Mouse (Mus musculus) heart, postnatal 10 days (tissue): Measurements from ENCODE around the gene Asprv1. TPM values are rescaled to one million over a fixed set of nuclear protein-coding genes. Genes with fewer than 3 reads are reported as not detected.

Experiments
- DNase-seq, 2 experiments: peaks; one replicate each; pipeline ENCODE4 v3.0.0; 2021
- intact Hi-C: fragments of 180-260 bp; cut with DNase I; formaldehyde crosslinking; loops from one replicate; pipeline ENCODE4 v1.15.1; 2025
- total RNA-seq, 2 experiments: library from RNA; stranded (reverse); gene quantifications; 2 replicates each; pipeline ENCODE4 v1.2.3; 2021

Gene Asprv1
- total RNA-seq, result under 1 TPM in 1 of 2 experiments, not detected in 1; 0.22 TPM

DNA sequence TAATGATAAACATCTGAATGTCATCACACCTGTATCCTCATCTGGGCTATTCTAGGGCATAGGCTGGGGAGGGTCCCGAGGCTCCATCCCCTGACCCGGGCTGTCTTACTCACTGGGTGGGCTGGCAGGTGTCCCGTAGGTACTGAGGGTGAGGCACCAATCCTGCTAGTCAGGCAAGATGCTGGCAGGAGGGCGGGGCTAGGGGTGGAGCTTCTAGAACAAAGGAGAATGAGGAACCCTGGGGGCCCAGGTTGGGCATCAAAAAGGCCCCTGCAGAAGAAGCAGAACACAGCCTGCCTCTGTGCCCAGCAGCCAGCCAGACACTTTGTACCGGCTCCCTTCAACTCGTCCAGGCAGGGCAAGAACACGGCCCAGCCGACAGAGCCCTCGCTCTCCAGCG is at the start of gene Asprv1:
Asprv1 (plus strand) TSS at position 219 of the 400 bp plus-strand sequence.
- DNase-seq, result no peak
- intact Hi-C loops, result no loop called here

DNA sequence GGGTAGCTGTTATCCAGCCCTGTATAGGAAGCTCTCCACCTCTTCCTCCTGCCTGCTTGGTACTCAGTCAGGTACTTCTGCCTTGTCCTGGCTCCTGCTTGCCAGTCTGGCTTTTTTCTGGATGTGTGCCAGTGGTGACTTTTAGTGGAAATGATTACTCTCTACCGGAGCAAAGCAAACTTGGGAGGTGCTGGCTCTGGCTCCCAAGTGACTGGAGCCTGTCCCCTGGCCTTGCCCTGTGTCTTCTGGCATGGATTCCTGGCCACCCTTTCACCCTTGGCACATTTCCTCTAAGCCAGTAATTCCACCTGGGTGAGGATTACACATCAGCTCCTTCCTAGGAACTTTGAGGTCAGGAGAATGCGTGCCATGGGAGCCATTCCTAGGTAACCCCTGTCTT is 49.6 kb upstream of the Asprv1 start:
- intact Hi-C loops, result no loop called here
- DNase-seq, result peak in 1 of 2 experiments; percentile 45

DNA sequence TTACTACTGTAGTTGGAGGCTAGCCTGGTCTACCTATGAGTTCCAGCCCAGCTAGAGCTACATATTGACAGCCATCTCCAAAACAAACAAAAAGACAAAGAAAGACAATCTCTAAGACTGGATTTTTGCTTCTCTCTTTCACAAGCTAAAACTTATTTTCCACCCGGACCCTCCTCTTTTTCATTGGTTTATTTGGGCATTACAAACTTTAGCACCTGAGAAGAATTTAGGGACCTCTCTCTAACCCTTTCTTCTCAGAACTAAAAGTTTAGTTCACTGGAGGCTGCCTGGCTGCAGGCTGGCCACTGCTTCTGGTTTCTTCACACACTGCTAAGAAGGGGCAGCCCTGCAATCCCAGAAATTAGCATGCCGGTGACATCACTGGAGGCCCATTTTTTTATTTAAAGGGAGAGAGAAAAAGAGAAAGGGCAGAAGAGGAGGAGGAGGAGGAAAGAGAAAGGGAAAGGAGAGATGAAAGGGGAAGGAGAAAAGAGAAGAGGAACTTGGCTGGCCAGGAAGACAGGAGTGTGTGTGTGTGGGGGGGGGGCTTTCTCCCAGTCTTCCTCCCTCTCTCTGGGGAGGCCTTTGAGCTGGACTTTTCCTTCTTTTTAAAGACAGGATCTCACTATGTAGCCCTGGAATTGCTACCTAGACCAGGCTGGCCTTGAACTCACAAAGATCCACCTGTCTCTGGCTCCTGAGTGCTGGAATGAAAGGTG is 48.7 kb upstream of the Asprv1 start:
- intact Hi-C loops, result no loop called here
- peak in 1 of 2 experiments; percentile 40 for DNase-seq

DNA sequence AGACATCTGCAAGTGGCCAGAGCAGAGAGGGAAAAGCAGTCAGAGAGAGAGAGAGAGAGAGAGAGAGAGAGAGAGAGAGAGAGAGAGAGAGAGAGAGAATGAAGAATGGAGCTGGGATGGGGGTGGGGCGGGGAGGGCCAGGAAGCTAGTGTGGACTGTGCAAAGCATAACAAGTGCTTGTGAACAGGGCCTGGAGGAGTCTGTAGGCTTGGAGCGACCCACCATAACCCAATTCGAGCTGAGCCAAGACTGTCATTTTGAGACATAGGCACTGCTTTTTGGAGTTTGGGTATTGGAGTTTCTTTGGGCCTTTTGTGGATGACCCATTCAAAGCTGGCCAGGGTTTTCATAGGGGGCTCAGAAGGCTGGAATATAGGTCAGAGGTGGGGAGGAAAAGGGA is 48.0 kb upstream of the Asprv1 start:
- intact Hi-C loops, result no loop called here

DNA sequence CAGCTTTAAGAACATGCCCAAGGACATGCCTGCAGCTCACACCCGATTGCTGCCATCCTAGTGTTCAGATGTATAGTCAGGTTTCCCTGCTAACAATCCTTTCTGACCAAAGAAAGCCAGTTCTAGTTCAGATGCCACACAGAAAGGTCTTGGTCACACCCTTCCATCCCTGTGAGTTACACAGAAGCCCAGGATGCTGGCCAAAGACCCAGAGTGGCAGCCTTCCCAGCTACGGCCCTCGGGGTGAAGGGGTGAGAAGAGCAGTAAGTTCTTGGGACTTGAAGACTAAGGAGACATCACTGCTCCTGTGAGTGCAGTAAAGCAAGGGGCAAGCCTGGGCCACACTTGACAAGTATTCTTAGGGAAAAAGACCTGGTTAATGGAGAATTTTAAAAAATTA is 44.8 kb upstream of the Asprv1 start:
- no peak for DNase-seq
- intact Hi-C loops, result no loop called here

More for the DNA sequence above, 48.0 kb upstream of the Asprv1 start:
- DNase-seq, result no peak

DNA sequence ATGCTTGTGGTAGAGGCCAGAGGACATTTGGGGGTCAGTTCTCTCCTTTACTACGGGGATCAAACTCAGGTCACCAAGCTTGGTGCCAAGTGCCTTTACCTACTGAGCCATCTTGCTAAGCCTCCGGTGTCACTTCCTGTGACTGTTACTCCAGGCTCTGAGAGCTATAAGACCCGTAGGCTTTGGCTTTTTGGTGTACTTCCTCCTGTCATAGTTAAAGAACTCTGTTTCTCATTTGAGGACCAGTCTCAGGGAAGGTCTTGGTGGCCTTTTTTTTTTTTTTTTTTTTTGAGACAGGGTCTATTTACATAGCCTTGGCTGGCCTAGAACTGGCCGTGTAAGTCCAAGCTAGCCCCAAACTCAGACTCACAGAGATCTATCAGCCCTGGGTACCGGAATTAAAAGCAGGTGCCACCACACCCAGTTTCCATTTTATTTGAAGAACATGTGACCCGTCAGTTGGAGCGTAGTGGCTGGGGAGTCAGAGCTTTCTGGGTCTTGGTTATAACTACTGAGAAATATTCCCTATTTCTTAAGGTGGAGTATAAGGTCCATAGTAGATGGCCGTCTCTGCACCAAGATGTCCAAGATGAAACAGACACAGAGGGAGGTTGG is 44.3 kb upstream of the Asprv1 start:
- intact Hi-C loops, result no loop called here
- no peak for DNase-seq

DNA sequence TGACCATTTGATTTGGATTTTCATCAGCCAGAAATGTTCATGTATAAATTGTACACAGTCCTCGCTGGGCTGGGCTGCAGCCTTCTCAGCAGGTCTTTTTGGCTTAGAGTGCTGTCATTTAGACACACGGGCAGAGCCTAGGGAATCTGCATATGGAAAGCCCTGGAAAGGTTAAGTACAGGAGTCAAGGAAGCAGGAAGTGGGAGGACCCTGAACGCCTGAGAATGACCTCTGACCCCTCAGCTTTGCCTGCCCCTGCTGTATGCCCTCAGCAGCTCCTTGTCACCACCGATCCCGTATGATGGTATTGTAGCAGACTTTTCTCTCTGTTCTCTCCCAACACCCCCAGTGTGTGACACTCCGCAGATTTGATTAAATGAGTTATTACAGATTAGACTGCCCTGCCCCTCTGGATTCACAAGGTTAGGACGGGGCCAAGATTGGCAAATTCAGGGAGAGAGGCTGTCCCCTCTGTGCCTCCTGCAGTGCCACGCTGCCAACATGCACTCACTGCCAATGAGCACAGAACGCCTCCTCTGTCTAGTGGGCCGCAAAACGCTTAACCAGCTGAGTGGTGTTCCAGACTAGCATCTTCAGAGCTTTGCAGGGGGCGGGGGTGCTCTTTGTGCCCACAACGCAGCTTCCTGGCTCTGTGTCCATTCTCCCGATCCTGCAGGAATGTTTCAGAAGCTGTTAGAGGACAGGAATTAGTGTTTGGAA is 43.5 kb upstream of the Asprv1 start:
- intact Hi-C loops, result no loop called here
- DNase-seq, result peak; percentile 62 to 75

DNA sequence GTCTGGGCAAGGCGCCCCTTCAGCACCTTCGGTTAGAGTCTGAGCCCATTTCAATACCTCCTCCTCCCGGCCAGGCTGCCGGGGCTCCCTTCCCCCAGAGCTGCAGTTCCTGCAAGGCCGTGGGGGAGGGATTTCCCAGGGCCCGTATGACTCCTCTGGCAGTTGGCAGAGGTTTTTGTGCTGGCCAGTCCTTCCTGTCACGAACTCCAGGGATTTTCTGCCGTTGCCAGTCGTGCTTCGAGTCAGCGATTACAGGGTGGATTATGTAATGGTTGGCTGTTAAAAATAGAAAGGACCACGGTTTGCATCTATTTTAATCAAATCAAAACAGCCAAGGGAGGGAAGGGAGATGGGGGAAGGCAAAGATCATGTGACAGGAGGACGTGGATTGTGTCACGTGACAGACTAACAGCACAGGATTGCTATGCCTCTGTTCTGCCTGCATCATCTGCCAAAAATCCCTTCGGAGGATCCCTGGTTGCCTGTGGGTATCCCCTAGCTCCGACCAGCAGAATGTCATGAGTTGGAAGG is 42.8 kb upstream of the Asprv1 start:
- intact Hi-C loops, result no loop called here
- DNase-seq, result peak; percentile 94 to 96

DNA sequence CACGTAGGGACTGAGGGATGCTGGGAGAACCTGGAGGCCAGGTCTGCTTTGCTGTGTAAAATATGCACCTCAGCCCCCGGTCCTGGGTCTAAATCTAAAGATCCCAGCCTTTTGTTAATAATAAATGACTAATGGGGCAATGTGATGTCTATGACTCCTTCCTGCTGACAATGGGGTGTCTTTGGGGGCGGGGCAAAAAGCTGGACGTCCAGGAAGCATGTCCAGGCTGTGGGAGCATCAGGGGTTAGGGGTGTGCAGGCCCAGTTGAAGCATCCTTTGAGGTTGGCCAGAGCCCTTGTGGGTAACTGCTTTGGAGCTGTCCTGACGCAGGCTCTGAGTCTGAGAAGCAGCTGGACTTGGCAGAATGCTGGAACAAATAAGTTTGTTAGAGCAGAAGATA is 41.9 kb upstream of the Asprv1 start:
- intact Hi-C loops, result no loop called here
- no peak for DNase-seq

DNA sequence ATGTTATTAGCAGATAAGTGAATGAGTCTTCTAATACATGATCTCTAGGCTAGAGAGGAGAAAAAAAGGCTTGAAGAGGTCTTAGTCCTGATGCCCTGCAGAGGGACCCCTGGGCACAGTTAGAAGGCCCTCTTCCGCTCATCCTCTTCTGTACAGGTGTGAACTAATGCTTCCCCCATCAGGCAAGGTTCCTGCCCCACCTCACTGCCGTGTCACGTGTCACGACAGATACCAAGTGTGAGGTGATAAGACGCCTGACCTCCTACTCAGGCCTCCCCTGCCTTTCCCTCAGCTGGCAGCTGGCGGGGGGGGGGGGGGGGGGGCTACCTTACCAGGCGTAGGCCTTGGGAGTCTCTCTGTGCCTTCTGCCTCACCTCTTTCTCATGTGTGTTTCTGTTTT is 39.5 kb upstream of the Asprv1 start:
- DNase-seq, result no peak
- intact Hi-C loops, result no loop called here

DNA sequence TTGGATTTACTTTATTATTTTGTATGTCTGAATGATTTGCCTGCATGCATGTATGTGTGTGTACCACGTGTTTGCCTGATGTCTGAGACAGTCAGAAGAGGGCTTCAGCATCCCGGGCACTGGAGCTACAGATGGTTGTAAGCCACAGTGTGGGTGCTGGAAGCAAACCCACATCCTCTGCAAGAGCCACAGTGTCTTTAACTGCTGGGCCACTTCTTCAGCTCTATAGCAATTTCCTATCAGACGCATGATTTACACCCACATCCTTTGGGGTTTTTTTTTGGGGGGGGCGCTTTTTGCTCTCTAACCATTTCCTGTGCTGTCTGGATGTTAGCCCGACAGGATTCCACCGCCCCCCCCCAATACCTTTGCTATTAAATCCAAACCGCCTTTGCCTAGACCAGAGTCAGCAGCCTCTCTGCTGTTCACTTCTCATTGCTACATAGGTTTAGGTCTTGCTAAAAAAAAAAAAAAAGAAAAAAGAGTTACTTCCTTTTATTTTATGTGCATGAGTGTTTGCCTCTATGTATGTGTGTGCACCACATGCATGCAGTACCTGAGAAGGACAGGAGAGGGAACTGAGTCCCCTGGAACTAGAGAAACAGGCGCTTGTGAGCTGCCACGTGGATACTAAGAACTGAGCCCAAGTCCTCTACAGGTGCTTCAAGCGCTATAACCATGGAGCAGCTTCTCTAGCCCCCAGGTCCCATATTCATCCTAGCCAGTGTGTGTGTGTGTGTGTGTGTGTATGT is 34.6 kb upstream of the Asprv1 start:
- intact Hi-C loops, result no loop called here
- no peak for DNase-seq

DNA sequence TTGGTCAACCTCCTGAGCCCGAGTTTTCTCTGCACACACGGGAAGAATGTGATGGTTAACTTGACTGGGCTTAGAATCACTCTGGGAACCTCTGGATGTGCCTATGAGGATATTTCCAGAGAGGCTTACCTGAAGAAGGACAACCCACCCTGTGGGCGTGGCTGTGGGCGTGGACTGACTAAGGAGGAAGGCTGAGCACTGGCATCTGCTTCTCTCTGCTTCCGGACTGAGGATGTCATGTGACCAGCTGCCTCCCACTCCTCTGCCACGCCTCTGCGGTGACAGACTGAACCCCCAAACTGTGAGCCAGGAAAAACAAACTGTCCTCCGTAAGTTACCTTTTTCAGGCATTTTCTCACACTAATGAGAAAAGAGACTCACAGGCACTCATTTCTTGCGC is 33.3 kb upstream of the Asprv1 start:
- DNase-seq, result no peak
- intact Hi-C loops, result loop anchor here (5.0 kb wide), 2 partner anchors 47 to 73 kb away; partner anchors contain the start of gene Mxd1

DNA sequence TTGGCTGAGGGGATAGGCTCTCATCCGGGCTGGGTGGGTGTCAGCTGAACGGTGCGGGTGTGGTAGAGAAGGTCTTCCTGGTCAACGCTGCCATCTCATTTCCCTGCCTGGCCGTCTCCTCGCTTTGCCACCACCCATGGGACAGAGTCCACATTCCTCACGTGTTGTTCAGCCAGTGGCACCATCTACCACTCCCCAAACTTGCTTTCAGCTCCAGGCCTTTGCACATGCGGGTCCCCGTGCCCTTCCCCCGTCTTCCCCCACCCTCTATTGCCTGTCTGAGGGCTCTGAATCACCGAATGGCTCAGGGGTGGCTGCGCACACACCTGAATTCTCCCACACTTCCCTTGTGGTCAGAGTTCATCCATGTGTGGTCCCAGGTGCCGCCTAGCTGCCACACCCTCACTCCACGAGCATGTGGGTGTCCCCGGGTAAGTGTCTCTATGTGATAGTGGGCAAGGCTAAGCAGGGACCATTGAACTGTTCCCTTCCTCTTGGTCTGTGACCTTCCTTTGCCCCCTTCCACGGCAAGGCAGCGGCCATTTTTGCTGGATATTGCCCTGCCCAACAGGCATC is 32.0 kb upstream of the Asprv1 start:
- intact Hi-C loops, result loop anchor here (5.0 kb wide), 2 partner anchors 49 to 71 kb away; partner anchors contain the start of gene Mxd1
- no peak for DNase-seq

DNA sequence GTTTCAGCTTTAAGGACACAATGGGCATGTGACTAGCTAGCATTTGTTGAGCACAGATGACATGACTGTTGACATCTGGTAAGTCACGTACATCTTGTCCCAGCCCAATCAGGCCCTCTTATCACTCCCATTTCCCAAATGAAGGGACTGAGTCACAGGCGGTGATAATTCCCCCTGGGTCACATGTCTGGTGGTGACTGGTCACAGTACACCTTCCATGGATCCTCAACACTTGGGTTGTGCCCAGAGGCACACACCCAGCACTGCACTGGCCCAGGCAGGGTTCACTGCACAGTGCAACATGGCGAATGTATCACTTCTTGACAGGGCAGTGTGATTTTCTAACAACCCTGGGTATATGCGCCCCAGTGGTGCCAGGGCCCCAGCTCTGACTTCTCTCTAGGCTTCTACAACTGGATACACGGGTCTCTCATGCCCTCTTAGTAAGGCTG is 29.2 kb upstream of the Asprv1 start:
- no peak for DNase-seq
- intact Hi-C loops, result loop anchor here (5.0 kb wide), 2 partner anchors 51 to 69 kb away; partner anchors contain the start of gene Mxd1

DNA sequence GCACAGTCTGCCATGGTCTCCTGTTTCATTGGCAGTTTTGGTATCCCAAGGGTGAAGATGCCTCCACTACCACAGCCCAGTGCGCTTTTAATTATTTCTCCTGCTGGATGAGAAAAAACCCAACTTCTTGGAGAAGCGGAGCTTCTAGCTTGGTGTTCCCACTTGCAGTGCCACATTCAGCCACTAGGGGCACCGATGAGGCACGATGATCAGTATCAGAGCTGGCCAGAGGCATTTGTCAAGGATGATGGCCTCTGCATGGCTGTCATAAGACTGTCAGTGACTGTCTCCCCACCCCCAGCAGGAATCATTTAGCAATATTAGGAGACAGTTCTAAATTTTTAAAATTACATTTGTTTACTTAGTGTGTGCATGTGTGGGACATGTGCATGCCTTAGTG is 28.8 kb upstream of the Asprv1 start:
- intact Hi-C loops, result loop anchor here (5.0 kb wide), 2 partner anchors 52 to 68 kb away; partner anchors contain the start of gene Mxd1

DNA sequence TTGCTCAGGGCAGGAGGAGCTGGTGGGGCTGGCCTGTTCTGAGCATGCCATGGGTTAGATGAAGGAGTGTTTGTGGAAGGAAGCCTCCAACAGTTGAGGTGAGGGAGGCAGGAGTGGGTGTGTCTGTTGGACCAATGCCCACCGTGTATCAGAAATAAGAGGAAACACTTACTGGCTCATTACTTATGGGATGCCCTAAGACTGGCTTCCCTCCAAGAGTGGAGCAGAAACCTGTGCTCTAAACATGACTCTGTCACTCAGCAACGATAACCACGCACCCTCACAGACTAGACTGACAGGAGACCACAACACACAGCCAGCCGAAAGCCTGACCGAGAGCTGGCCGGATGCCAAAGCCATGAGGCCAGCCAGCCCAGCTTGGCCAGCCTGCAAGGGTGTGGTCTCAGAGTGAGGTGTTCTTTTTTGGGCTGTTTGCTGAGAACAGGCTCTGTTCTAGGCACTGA is 28.0 kb upstream of the Asprv1 start:
- intact Hi-C loops, result loop anchor here (5.0 kb wide), 2 partner anchors 53 to 67 kb away; partner anchors contain the start of gene Mxd1
- peak; percentile 82 for DNase-seq

More for the DNA sequence above, 28.8 kb upstream of the Asprv1 start:
- DNase-seq, result peak; percentile 84 to 92

DNA sequence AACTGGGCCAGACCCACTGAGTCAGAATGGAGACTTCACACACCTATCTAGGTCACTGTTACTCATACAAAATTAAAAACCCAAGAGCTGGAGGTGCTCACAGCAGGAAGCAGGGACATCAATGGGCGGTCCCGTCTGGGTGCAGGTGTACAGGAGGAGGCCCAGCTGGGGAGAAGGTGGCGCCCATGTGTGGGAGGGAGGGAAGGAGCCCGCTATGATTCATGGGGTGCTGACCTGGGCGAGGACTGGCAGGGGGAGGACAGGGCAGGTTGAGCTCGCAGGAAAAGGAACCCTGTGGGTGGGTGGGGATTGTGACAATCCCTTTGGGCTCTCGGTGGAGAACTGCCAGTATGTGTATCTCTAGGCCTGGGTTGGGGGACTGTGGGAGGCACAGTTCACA is 22.7 kb upstream of the Asprv1 start:
- intact Hi-C loops, result no loop called here
- DNase-seq, result no peak

DNA sequence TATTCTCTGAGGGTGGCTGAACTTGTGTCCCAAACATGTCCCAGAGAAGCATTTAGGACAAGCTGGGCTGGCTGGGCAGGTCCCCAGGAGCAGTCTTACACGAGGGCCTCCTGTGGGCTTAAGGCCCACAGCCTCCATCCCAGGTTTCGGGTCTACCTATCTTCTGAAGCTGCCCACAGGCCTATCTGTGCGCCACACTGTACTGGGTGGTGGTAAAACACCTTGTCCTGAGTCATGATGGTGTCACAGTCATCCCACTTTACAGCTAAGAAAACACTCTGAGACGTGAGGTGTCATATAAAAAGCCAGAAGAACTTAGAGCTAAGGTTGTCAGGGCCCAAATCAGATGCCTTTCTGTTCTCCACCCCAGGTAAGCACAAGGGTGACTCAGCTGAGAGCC is 21.7 kb upstream of the Asprv1 start:
- intact Hi-C loops, result no loop called here
- no peak for DNase-seq

DNA sequence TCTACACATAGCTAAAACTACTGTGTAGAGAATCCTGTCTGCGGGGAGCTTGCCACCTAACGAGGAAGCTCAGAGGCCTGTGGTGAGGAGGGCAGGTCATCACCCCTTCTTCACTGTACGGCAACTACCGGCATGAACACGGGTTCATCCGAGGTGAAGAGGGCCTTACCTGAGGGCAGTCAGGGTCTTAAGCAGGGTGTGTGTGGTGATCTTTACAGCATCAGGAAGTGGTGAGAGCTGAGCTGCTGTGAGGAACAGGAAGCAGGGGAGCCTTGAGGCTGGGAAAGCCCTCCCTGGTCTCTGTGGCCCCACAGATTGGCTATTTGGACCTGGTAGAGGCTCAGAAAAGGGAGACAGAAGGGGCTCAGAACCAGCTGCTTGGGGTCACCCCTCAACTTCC is 20.5 kb upstream of the Asprv1 start:
- intact Hi-C loops, result no loop called here
- no peak for DNase-seq

DNA sequence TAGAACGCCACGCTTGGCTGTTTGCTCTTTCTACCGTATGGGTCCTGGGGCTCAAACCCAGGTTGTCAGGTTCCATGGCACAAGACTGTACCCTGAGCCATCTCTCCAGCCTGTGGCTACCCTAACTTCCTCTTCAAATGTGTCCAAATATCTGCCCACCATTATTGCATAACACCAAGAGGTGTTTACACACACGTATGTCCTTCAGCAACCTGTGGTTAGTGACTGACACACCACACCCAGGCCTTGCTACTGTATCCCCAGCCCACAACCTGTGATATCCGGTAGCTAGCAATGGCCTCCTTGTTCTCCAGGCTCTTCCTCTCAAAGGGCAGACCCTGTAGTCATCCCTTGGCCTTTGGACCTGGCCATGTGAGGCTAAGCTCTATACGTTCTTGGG is 18.7 kb upstream of the Asprv1 start:
- DNase-seq, result no peak
- intact Hi-C loops, result no loop called here
